ENCODE assay signal across 8 mouse cellular contexts in genomic region chr6:137658426-137659088, GRCm38 (mm10). TPM values are rescaled to one million over a fixed set of nuclear protein-coding genes. Genes with fewer than 3 reads are reported as not detected.
DNase-seq lines count a peak whose midpoint lies in the region; ATAC-seq and TF ChIP-seq lines count a peak whose summit lies in the region.

No protein-coding gene starts in this region.

- DNase-seq in spleen, postnatal 10 days (ENCODE audit: low spot score in 2 of 2), result peak; percentile 15 to 50
- no peak for DNase-seq in spleen, adult 12 weeks (ENCODE audit: low spot score)
- DNase-seq in thymus, postnatal 4 days, result peak; percentile 41
- DNase-seq in heart, adult 8-10 months (ENCODE audit: low spot score), result no peak
- no peak for DNase-seq in right cerebral cortex, postnatal 10 days (ENCODE audit: low spot score in 2 of 2)

- H3K36me3 ChIP-seq in intestine, postnatal 0 days (ENCODE audit: control insufficient read depth, insufficient read depth), result no peaks in the 10 kb centered on the region
- no peaks in the 10 kb centered on the region for H3K36me3 ChIP-seq in intestine, embryonic 15.5 days

- no peaks in the 10 kb centered on the region for H3K27me3 ChIP-seq in intestine, postnatal 0 days (replicated peaks; ENCODE audit: control insufficient read depth, insufficient read depth, low read length)
- H3K27me3 ChIP-seq in intestine, embryonic 15.5 days (replicated peaks), result no peaks in the 10 kb centered on the region

- no peaks in the 10 kb centered on the region for H3K4me1 ChIP-seq in intestine, postnatal 0 days (replicated peaks; ENCODE audit: control insufficient read depth, insufficient read depth, low read length)
- H3K4me1 ChIP-seq in intestine, embryonic 15.5 days (replicated peaks), result no peaks in the 10 kb centered on the region

- H3K27ac ChIP-seq in intestine, postnatal 0 days (ENCODE audit: low read depth, low read length), result no peak overlapping the region
- no peak overlapping the region for H3K27ac ChIP-seq in intestine, embryonic 15.5 days

- no peaks in the 10 kb centered on the region for H3K9me3 ChIP-seq in intestine, postnatal 0 days (ENCODE audit: control insufficient read depth)
- H3K9me3 ChIP-seq in intestine, embryonic 15.5 days, result no peaks in the 10 kb centered on the region

- no peak for ATAC-seq in intestine, postnatal 0 days
- no peak for ATAC-seq in intestine, embryonic 15.5 days
- peak; percentile 77 for ATAC-seq in granulocyte monocyte progenitor cell, adult 5-6 weeks (replicated peaks; ENCODE audit: poor library complexity, severe bottlenecking)

- 75% methylated on average over 12 of the region's 12 CpGs for WGBS in intestine, postnatal 0 days
- 74% methylated on average over 12 of the region's 12 CpGs for WGBS in intestine, embryonic 15.5 days

- TF ChIP-seq CTCF in intestine, postnatal 0 days (IDR thresholded peaks at IDR 0.05; ENCODE audit: low read depth), result peak; percentile 65

- no peak overlapping the region for H3K4me2 ChIP-seq in intestine, postnatal 0 days (replicated peaks; ENCODE audit: low read depth)
- H3K4me2 ChIP-seq in intestine, embryonic 15.5 days (replicated peaks), result no peak overlapping the region

- no peak overlapping the region for H3K4me3 ChIP-seq in intestine, postnatal 0 days (ENCODE audit: low read depth, low read length)
- no peak overlapping the region for H3K4me3 ChIP-seq in intestine, embryonic 15.5 days (replicated peaks)

- no peak overlapping the region for H3K9ac ChIP-seq in intestine, postnatal 0 days (ENCODE audit: low read depth, low read length)
- no peak overlapping the region for H3K9ac ChIP-seq in intestine, embryonic 15.5 days

RNA-seq across cellular contexts. Expression of gene Eps8, which starts 3.9 kb away (rescaled TPM):
- polyA plus RNA-seq in intestine, postnatal 0 days (2015; fragmentation: Nextera tagmentation; extraction: Ambion mirVana), result 204 and 209 TPM in 2 replicates
- polyA plus RNA-seq in intestine, embryonic 15.5 days (2015; fragmentation: Nextera tagmentation; extraction: Ambion mirVana), result 85.2 and 93.9 TPM in 2 replicates
- total RNA-seq in granulocyte monocyte progenitor cell, adult 5-6 weeks (2014; fragmentation: Nextera tagmentation), result 1.3 and 2.1 TPM in 2 replicates
- 2.8 and 3.9 TPM in 2 replicates for total RNA-seq in granulocyte monocyte progenitor cell, adult 5-6 weeks (2017)
- 10 to 100 TPM in 3 of 4 experiments, 1 to 10 TPM in 1; 9.3 to 12.2 (median 10.8) TPM for total RNA-seq in heart, adult 8-10 months (2022)

Comparison
In these comparisons a context has a peak if more than half of its experiments do, and no peak if none do; other contexts are left out.
1. DNase-seq: peak in spleen, postnatal 10 days (2 of 2) and thymus, postnatal 4 days (single experiment); none in spleen, adult 12 weeks (single experiment), heart, adult 8-10 months (single experiment) and right cerebral cortex, postnatal 10 days (0 of 2).